ENCODE assay signal across 10 mouse cellular contexts in the genomic region with DNA sequence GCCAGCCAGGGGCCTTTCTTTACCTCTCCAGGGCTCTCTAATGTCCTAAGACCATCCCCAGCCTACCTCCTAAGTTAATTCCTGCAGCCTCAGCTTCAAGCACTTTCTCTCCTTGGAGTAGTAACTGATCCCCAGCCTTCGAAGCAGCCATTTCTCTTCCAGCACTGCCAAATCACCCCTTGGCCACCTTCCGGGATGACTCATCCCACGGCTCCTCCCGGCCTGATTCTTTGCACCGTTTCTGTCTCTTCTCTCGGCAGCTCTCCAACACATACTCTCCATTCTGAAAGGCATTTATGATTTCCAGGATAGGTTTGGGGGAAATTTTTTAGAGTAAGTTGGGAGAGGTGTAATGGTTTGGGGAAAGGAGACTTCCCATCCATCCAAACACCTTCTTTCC. TPM values are rescaled to one million over a fixed set of nuclear protein-coding genes. Genes with fewer than 3 reads are reported as not detected.
DNase-seq lines count a peak whose midpoint lies in the region; ATAC-seq lines count a peak whose summit lies in the region.
"Had no signal": no experiment of that assay in that cellular context is flagged by ENCODE, and none has a peak within 500 bp of the region (broad histone marks: within the 10 kb centered on the region; RNA-seq: fewer than 3 reads in every experiment).

No protein-coding gene starts in this region.

- no peak overlapping the region for H3K4me3 ChIP-seq in hindbrain, embryonic 12.5 days
- H3K4me3 ChIP-seq: heart, embryonic 15.5 days had no signal

- H3K9ac ChIP-seq in hindbrain, embryonic 12.5 days: no peak overlapping the region
- H3K9ac ChIP-seq: heart, embryonic 15.5 days had no signal

- ATAC-seq in hindbrain, embryonic 12.5 days (ENCODE audit: low FRiP score): no peak

- no peaks in the 10 kb centered on the region for H3K36me3 ChIP-seq in hindbrain, embryonic 12.5 days
- H3K36me3 ChIP-seq: heart, embryonic 15.5 days had no signal

- no peaks in the 10 kb centered on the region for H3K9me3 ChIP-seq in hindbrain, embryonic 12.5 days (replicated peaks)
- H3K9me3 ChIP-seq: heart, embryonic 15.5 days had no signal

- peak; percentile 45 for DNase-seq in adrenal gland, postnatal 14 days
- DNase-seq in adrenal gland, adult 18-20 months (ENCODE audit: low spot score in 2 of 2): no peak
- peak; percentile 32 for DNase-seq in urinary bladder, postnatal 25 days (ENCODE audit: low spot score)
- no peak for DNase-seq in urinary bladder, adult 2 months (ENCODE audit: low spot score)
- peak; percentile 29 to 45 for DNase-seq in gastrocnemius, postnatal 4 days (ENCODE audit: low spot score in 2 of 2)
- no peak for DNase-seq in spleen, adult 18-20 months
- no peak for DNase-seq in layer of hippocampus, postnatal 36 days
- DNase-seq: liver had no signal

- H3K27me3 ChIP-seq in hindbrain, embryonic 12.5 days: no peaks in the 10 kb centered on the region
- H3K27me3 ChIP-seq: heart, embryonic 15.5 days had no signal

- WGBS in hindbrain, embryonic 12.5 days: 90% methylated on average over 6 of the region's 6 CpGs

- no peak overlapping the region for H3K4me2 ChIP-seq in hindbrain, embryonic 12.5 days (replicated peaks)
- H3K4me2 ChIP-seq: heart, embryonic 15.5 days had no signal

- no peak overlapping the region for H3K27ac ChIP-seq in hindbrain, embryonic 12.5 days
- H3K27ac ChIP-seq: heart, embryonic 15.5 days had no signal

- no peaks in the 10 kb centered on the region for H3K4me1 ChIP-seq in hindbrain, embryonic 12.5 days
- H3K4me1 ChIP-seq: heart, embryonic 15.5 days had no signal

RNA-seq across cellular contexts. Expression of gene Fam114a2, which starts 58.7 kb away (rescaled TPM):
- 52.8 and 57.8 TPM in 2 replicates for total RNA-seq in adrenal gland, postnatal 14 days (2021)
- total RNA-seq in adrenal gland, adult 18-20 months (2021): 10 to 100 TPM; 46.1 to 67.0 TPM
- 51.1 and 58.6 TPM in 2 replicates for polyA plus RNA-seq in urinary bladder, adult 2 months (2012; rRNA removed)
- 10 to 100 TPM; 36.9 to 44.9 TPM for total RNA-seq in gastrocnemius, postnatal 4 days (2021)
- total RNA-seq in layer of hippocampus, postnatal 36 days (2021): 10 to 100 TPM; 34.9 to 39.9 TPM
- polyA plus RNA-seq in hindbrain, embryonic 12.5 days (2016; fragmentation: Nextera tagmentation; extraction: Ambion mirVana): 86.3 and 88.2 TPM in 2 replicates

RNA-seq across cellular contexts. Expression of gene Mfap3, which starts 58.7 kb away (rescaled TPM):
- 29.5 and 36.4 TPM in 2 replicates for total RNA-seq in adrenal gland, postnatal 14 days (2021)
- 10 to 100 TPM; 22.7 to 22.9 TPM for total RNA-seq in adrenal gland, adult 18-20 months (2021)
- 20.7 and 21.0 TPM in 2 replicates for polyA plus RNA-seq in urinary bladder, adult 2 months (2012; rRNA removed)
- 10 to 100 TPM; 23.6 to 24.6 TPM for total RNA-seq in gastrocnemius, postnatal 4 days (2021)
- total RNA-seq in layer of hippocampus, postnatal 36 days (2021): 10 to 100 TPM; 28.7 to 34.8 TPM
- 57.6 and 59.7 TPM in 2 replicates for polyA plus RNA-seq in hindbrain, embryonic 12.5 days (2016; fragmentation: Nextera tagmentation; extraction: Ambion mirVana)

Comparison
In these comparisons a context has a peak if more than half of its experiments do, and no peak if none do; other contexts are left out.
1. DNase-seq: peak in adrenal gland, postnatal 14 days (single experiment), urinary bladder, postnatal 25 days (single experiment) and gastrocnemius, postnatal 4 days (2 of 2); none in adrenal gland, adult 18-20 months (0 of 2), urinary bladder, adult 2 months (single experiment), spleen, adult 18-20 months (0 of 2) and layer of hippocampus, postnatal 36 days (0 of 2).